Mouse (Mus musculus) embryonic facial prominence, embryonic 12.5 days (tissue): ENCODE measurements around the gene Ifitm1. TPM values are rescaled to one million over a fixed set of nuclear protein-coding genes. Genes with fewer than 3 reads are reported as not detected.

Experiments used
- ATAC-seq: fragments of 200-750 bp; cut with Nextera tagmentation; 2 replicates; pipeline ENCODE4 v1.8.0; 2017; ENCODE audit not compliant: insufficient number of reproducible peaks, insufficient read depth, low FRiP score, low TSS enrichment
- H3K27ac ChIP-seq: fragments of 300-500 bp; sonication (generic); 2 replicates; pipeline ENCODE4 v1.5.1; 2016; ENCODE audit warnings: mild to moderate bottlenecking
- H3K27me3 ChIP-seq: fragments of 300-500 bp; sonication (generic); 2 replicates; pipeline ENCODE4 v1.6.1; 2016; ENCODE audit warnings: mild to moderate bottlenecking, moderate library complexity
- H3K36me3 ChIP-seq: fragments of 300-500 bp; sonication (generic); 2 replicates; pipeline ENCODE4 v1.6.1; 2016; ENCODE audit warnings: mild to moderate bottlenecking
- H3K4me1 ChIP-seq: fragments of 300-500 bp; sonication (generic); 2 replicates; pipeline ENCODE4 v1.6.1; 2016
- H3K4me2 ChIP-seq: fragments of 300-500 bp; sonication (generic); replicated peaks from 2 replicates; pipeline ENCODE4 v1.6.1; 2016; ENCODE audit warnings: mild to moderate bottlenecking, moderate library complexity
- H3K4me3 ChIP-seq: fragments of 300-500 bp; sonication (generic); 2 replicates; pipeline ENCODE4 v1.5.1; 2016; ENCODE audit warnings: mild to moderate bottlenecking
- H3K9ac ChIP-seq: fragments of 300-500 bp; sonication (generic); 2 replicates; pipeline ENCODE4 v1.6.1; 2016; ENCODE audit warnings: mild to moderate bottlenecking, moderate library complexity
- H3K9me3 ChIP-seq: fragments of 300-500 bp; sonication (generic); 2 replicates; pipeline ENCODE4 v1.6.1; 2016; ENCODE audit warnings: mild to moderate bottlenecking, moderate library complexity
- WGBS: fragments of 180-500 bp; shearing (Covaris S2); methylation state at CpG from one replicate; pipeline ENCODE4 v1.1.7; 2016; 5-methylcytosine and 5-hydroxymethylcytosine counted together
- polyA plus RNA-seq: library from polyadenylated mRNA; unstranded; fragments of >200 nt; fragmentation: Nextera tagmentation; extraction: Ambion mirVana; gene quantifications from 2 replicates; pipeline ENCODE4 v1.2.1, GENCODE M21; 2016

Ifitm1 gene
- polyA plus RNA-seq, 1 experiment from 2014 or later, result 35.5 TPM

DNA sequence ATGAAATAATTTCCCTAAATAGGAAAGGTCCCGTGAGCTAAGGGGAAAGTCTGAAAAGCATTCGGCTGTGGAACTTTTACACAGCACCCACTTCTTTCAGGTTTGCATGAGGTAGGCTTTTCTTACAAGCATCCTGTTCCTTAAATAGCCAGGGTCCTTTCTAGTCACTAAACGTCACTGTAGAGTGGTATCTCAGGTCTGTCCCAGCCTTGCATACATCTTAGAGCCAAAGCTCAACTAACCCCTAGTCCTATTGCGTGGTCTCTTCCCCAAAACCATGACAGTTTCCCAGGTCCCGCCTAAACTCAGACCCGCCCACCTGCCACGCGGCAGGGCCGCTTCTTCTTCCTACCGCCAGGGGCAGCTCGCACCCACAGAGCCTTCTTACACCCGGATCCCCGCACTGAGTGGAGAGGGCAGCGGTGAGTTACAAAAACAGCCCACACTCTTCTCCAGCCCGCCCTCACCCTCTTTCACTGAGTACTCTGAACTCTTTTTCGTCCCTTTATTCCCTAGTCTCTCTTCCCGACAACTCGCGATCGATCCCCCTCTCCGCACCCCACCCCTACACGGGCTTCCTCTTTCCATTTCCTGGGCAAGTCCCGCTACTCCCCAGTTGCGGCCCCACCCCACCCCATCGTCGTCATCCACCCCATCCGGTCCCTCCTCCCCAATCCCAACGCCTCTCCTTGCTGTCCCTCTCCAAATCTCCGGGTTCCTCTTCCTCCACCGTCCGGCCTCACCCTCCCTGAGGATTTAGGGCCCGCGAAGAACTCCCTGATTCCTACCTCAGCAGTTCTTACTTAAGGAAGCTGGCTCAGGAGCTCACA is 25.6 kb upstream of the Ifitm1 start, which contains the start of gene Pgghg:
Gene Pgghg, plus strand, starts transcription at position 170 of the 830 bp plus-strand sequence.
- Histone ChIP-seq H3K27me3 (no peaks in the 10 kb centered on the region), H3K36me3 (peaks cover 15% of the 10 kb centered on the region), H3K9me3 (no peaks in the 10 kb centered on the region), H3K27ac (peak within 1 kb of the TSS; percentile 82), H3K4me2 (peak within 1 kb of the TSS; percentile 65), H3K9ac (peak within 1 kb of the TSS; percentile 57), H3K4me3 (peak within 1 kb of the TSS; percentile 49), H3K4me1 (peaks cover 23% of the 10 kb centered on the region)
- WGBS, result 3% methylated on average over 33 of the region's 33 CpGs
- peak; percentile 80 for ATAC-seq

DNA sequence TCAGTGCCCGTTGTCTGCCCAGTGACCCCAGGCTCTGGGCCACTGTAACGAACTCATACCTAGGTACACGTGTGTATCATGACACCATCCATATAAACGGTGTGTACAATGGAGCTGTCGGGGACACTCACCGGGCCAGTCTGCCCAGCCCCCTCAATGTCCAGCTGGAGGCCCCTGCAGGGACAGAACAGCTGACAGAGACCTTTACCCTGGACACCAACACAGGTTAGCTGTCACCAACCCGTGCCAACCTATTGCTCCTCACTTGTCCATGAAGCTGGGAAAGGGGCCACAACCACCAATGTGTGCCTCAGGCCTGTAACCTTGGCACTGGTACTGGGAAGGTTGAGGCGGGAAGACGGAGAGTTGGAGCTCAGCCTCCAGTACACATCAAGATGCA is 24.7 kb upstream of the Ifitm1 start:
- Histone ChIP-seq H3K36me3 (peaks cover 24% of the 10 kb centered on the region), H3K9me3 (no peaks in the 10 kb centered on the region), H3K27ac (peak overlapping the region; percentile 82), H3K4me1 (peaks cover 23% of the 10 kb centered on the region), H3K4me2 (peak overlapping the region; percentile 65), H3K9ac (peak overlapping the region; percentile 57), H3K4me3 (peak overlapping the region; percentile 49), H3K27me3 (no peaks in the 10 kb centered on the region)
- no peak for ATAC-seq
- WGBS, result 57% methylated on average over 9 of the region's 9 CpGs

DNA sequence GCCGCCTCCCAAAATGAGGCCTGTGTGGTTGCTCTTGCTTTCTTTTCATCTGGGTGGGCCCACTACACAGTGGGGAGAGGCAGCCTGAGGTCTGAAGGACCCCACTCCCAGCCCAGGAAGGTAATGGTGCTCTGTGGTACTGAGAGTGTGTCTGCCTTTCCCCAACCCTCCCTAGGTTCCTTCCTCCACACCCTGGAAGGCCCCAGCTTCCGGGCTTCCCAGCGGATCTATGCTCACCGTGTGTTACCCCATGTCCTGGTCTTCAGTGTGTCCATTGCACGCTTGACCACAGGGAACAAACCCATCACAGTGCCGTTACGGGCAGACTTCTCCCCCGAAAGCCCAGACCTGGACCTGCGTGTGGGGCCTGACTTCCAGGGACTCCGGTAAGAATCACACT is 24.2 kb upstream of the Ifitm1 start:
- H3K4me2 ChIP-seq, result no peak overlapping the region
- no peak overlapping the region for H3K9ac ChIP-seq
- H3K9me3 ChIP-seq, result no peaks in the 10 kb centered on the region
- H3K27ac ChIP-seq, result no peak overlapping the region
- H3K36me3 ChIP-seq, result peaks cover 29% of the 10 kb centered on the region
- peaks cover 23% of the 10 kb centered on the region for H3K4me1 ChIP-seq
- no peak for ATAC-seq
- WGBS, result 89% methylated on average over 10 of the region's 10 CpGs
- H3K4me3 ChIP-seq, result no peak overlapping the region
- no peaks in the 10 kb centered on the region for H3K27me3 ChIP-seq

DNA sequence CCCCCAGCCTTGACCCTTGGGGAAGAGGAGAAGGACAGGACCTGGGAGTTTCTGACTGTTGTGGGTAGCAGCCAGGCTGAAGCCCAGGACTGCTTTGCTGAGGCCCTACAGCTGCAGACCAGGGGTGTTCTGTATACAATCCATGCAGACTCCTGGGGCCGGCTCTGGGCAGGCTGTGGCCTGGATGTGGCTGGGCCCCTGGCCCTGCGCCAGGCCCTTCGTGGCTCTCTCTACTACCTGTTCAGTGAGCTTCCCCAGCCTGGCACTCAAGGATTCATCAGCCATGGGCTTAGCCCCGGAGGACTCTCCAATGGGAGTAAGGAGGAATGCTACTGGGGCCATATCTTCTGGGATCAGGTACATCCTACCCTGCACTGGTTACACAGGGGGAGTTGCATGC is 23.7 kb upstream of the Ifitm1 start:
- H3K9ac ChIP-seq, result peak overlapping the region; percentile 7; the same call in 1 of the 2 replicates
- no peaks in the 10 kb centered on the region for H3K27me3 ChIP-seq
- no peak overlapping the region for H3K27ac ChIP-seq
- WGBS, result 88% methylated on average over 4 of the region's 4 CpGs
- peaks cover 35% of the 10 kb centered on the region for H3K36me3 ChIP-seq
- H3K4me1 ChIP-seq, result peaks cover 23% of the 10 kb centered on the region
- H3K4me2 ChIP-seq, result no peak overlapping the region
- H3K4me3 ChIP-seq, result no peak overlapping the region
- no peak for ATAC-seq
- H3K9me3 ChIP-seq, result no peaks in the 10 kb centered on the region

DNA sequence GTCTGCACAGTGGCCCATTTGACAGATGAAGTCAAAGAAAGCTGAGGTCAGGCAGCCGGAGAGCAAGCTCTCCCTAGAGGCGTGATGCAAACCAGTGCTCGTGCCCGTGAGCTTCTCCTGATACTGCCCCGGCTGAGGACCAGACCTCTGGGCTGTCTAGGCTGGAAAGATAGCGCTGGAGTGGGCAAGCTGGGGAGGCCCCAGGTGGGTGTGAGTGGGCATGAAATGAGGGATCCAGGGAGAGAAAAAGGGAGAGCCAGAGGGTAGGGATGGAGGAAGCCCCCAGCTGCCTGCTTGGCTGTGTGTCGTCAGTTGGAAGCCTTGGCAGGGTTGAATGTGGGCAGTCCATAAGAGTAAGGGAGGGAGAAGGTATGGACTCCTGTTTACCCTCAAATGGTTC is 22.8 kb upstream of the Ifitm1 start:
- WGBS, result 94% methylated on average over 7 of the region's 7 CpGs
- H3K36me3 ChIP-seq, result peaks cover 43% of the 10 kb centered on the region

DNA sequence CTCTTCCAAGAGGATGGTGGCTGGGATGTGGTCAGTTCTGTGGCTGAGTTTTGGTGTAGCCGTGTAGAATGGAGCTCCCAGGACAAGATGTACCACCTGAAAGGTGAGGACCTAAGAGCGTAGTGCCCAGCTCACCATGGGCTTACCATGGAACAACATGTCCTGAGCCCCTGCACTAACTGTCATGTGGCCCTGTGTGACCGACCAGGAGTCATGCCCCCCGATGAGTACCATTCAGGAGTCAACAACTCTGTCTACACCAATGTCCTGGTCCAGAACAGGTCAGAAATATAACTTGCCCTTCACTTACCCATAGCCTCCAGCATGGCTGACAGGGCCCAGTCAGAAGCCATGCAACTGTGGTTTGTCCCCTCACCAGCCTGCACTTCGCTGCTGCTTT is 21.8 kb upstream of the Ifitm1 start:
- H3K4me1 ChIP-seq, result peaks cover 15% of the 10 kb centered on the region
- no peak overlapping the region for H3K4me2 ChIP-seq
- H3K27me3 ChIP-seq, result no peaks in the 10 kb centered on the region
- H3K27ac ChIP-seq, result no peak overlapping the region
- no peaks in the 10 kb centered on the region for H3K9me3 ChIP-seq
- WGBS, result 94% methylated on average over 5 of the region's 5 CpGs
- H3K4me3 ChIP-seq, result no peak overlapping the region
- peaks cover 53% of the 10 kb centered on the region for H3K36me3 ChIP-seq
- H3K9ac ChIP-seq, result no peak overlapping the region
- ATAC-seq, result no peak

More for the DNA sequence above, 22.8 kb upstream of the Ifitm1 start:
- Histone ChIP-seq H3K9ac (no peak overlapping the region), H3K27me3 (no peaks in the 10 kb centered on the region), H3K4me1 (peaks cover 17% of the 10 kb centered on the region), H3K27ac (no peak overlapping the region), H3K9me3 (no peaks in the 10 kb centered on the region), H3K4me3 (no peak overlapping the region), H3K4me2 (no peak overlapping the region)
- no peak for ATAC-seq

DNA sequence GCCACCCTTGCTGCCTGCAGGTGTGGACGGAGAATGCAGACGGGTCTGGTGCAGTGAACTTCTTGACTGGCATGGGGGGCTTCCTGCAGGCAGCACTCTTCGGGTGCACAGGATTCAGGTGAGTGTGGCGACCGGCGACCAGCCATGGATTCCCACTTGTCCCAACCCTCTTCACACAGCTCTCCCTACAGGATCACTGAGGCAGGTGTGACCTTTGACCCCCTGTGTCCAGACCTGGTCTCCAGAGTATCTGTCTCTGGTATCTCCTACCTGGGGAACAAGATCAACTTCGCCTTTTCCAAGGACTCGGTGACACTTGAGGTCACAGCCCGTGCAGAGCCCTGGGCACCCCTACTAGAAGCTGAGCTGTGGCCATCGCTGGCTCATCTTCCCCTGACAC is 20.7 kb upstream of the Ifitm1 start:
- Histone ChIP-seq H3K9me3 (no peaks in the 10 kb centered on the region), H3K4me1 (peaks cover 21% of the 10 kb centered on the region), H3K27me3 (no peaks in the 10 kb centered on the region), H3K9ac (no peak overlapping the region), H3K36me3 (peaks cover 55% of the 10 kb centered on the region), H3K27ac (no peak overlapping the region), H3K4me3 (no peak overlapping the region), H3K4me2 (no peak overlapping the region)
- no peak for ATAC-seq
- 88% methylated on average over 10 of the region's 10 CpGs for WGBS

DNA sequence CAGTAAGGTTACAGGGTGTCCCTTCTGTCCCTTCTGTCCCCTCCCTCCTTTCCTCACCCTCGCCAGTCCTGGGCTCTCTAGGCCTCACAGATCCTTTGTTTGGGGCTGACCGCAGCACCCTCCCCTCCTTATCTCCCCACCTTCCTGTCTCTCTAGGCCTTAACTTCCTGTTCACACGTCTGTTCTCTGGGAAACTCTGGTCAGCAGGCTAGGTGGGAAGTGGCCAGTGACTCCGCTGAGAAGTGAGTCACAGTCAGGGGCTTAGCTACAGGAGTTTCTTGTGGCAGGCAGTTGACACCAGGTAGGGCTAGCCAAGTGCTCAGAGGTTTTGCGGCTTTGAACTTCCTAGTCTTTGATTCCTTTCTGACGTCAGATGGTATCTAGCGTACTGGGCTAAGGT is 20.0 kb upstream of the Ifitm1 start:
- no peak for ATAC-seq
- H3K4me2 ChIP-seq, result no peak overlapping the region
- H3K36me3 ChIP-seq, result peaks cover 55% of the 10 kb centered on the region
- 69% methylated on average over 7 of the region's 7 CpGs for WGBS
- no peaks in the 10 kb centered on the region for H3K27me3 ChIP-seq
- no peak overlapping the region for H3K27ac ChIP-seq
- peaks cover 26% of the 10 kb centered on the region for H3K4me1 ChIP-seq
- no peaks in the 10 kb centered on the region for H3K9me3 ChIP-seq
- no peak overlapping the region for H3K4me3 ChIP-seq
- no peak overlapping the region for H3K9ac ChIP-seq

DNA sequence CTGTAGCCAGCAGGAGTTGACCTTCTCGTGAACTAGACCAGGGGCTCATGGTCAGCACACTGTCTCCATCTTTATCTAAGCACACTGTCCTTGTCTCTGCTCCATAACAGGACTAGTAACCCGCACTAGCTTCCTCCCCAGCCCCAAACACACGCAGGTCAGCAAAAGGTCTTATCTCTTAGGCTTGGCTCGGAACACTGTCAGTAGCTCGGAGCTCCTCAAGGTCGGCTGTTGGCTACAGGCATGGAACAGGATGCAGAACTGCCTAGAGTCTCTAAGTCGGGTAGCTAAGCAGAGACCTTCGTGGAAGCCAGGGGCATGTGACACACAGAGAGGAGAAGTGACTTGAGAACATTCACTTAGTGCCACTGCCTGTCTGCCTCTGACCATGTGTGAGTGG is 18.9 kb upstream of the Ifitm1 start:
- Histone ChIP-seq H3K9me3 (no peaks in the 10 kb centered on the region), H3K27ac (no peak overlapping the region), H3K4me3 (no peak overlapping the region), H3K36me3 (peaks cover 62% of the 10 kb centered on the region), H3K4me2 (no peak overlapping the region), H3K9ac (no peak overlapping the region), H3K27me3 (no peaks in the 10 kb centered on the region), H3K4me1 (peaks cover 29% of the 10 kb centered on the region)
- WGBS, result 85% methylated on average over 8 of the region's 8 CpGs
- ATAC-seq, result no peak

DNA sequence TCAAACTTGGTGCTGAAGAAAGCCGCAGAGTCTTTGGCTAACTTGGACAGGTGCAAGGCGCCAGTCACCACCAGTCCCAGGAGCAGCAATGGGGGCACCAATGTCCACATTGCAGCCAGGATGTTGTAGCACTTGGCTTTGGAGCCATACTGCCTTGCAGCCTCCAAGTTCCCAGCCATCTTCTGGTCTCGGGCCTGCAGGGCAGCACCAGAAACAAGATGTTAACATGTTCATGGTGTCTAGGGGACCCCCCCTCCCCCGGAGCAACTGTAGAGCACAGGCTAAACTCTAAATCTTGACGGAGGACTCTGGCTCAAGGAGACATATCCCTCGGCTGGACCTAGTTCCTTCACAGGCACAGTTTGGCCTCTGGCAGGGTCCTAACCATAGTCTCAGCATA is 17.8 kb upstream of the Ifitm1 start:
- Histone ChIP-seq H3K4me1 (peaks cover 39% of the 10 kb centered on the region), H3K36me3 (peaks cover 63% of the 10 kb centered on the region), H3K27me3 (no peaks in the 10 kb centered on the region), H3K27ac (no peak overlapping the region), H3K9ac (no peak overlapping the region), H3K9me3 (no peaks in the 10 kb centered on the region), H3K4me3 (no peak overlapping the region), H3K4me2 (no peak overlapping the region)
- WGBS, result 85% methylated on average over 6 of the region's 6 CpGs
- ATAC-seq, result no peak

DNA sequence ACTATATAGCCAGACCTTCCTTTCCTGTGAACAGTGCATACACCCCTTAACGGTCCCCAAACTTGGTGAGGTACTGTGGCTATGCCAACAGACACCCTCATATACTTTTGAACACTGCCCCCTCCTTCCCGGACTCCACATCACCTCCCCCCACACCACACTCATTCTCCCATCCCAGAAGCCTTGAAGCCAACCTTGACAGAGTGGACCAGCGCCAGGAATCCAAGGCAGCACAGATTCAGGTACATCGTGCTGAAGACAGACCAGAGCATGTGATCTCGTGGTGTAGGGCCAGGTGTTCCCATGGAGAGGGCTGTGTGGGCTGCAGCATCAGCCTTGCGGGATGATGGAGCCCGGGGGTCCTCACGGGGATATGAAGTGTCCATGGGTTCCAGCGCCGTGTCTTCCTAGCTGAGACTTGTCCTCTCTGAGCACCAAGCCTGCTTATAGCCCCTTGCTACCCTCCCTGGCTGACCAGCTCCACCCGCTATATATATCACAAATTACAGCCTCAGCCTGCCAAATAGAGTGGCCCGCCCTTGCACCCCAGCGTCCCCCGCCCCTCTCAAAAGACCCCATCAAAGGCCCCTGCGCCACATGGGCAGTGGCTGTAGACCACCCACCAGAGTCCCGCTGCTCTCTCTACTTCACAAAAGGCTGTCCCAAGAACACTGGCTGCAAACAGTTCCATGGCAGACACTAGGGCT is 17.0 kb upstream of the Ifitm1 start, which contains the start of gene Ifitm5:
Gene Ifitm5, minus strand, starts transcription at position 468 of the 707 bp plus-strand sequence.
- H3K4me1 ChIP-seq, result peaks cover 45% of the 10 kb centered on the region
- no peaks in the 10 kb centered on the region for H3K27me3 ChIP-seq
- no peak within 1 kb of the TSS for H3K4me3 ChIP-seq
- no peak for ATAC-seq
- H3K36me3 ChIP-seq, result peaks cover 59% of the 10 kb centered on the region
- WGBS, result 86% methylated on average over 16 of the region's 16 CpGs
- H3K9me3 ChIP-seq, result no peaks in the 10 kb centered on the region
- no peak within 1 kb of the TSS for H3K9ac ChIP-seq
- peak within 1 kb of the TSS; percentile 46; the same call in 1 of the 2 replicates for H3K27ac ChIP-seq
- H3K4me2 ChIP-seq, result no peak within 1 kb of the TSS

DNA sequence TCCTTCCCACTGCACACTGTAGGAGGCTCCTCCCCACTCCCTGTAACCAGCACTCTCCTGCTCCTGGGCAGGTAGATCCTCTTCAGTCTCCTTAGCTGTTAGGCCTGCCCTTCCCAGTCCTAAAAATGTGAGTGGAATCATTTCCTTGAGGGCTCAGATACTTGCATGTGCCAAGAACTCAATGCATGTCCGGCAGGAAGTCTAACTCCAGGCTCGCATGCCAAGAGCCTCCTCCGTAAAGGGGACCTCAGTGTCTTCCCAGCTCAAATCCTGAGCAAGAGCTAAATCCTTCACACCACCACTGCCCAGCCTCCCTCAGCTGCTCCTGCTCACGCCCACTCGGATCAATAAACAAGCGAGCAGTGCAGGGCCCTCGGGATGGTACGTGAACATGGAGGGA is 16.0 kb upstream of the Ifitm1 start:
- Histone ChIP-seq H3K36me3 (peaks cover 51% of the 10 kb centered on the region), H3K4me2 (no peak overlapping the region), H3K4me1 (peaks cover 46% of the 10 kb centered on the region), H3K9me3 (no peaks in the 10 kb centered on the region), H3K9ac (no peak overlapping the region), H3K27ac (peak overlapping the region; percentile 46; the same call in 1 of the 2 replicates), H3K4me3 (no peak overlapping the region), H3K27me3 (no peaks in the 10 kb centered on the region)
- 38% methylated on average over 8 of the region's 8 CpGs for WGBS
- no peak for ATAC-seq
